Mouse (Mus musculus): Measurements from ENCODE around the gene Drosha.
"Not testable (repeated sequence)": the region's sequence is repeated elsewhere in the genome, so short reads cannot be mapped to it uniquely, and the experiment has no call there.

Drosha gene

GRCm38 (mm10) chr15:12931481-12931880 is 106.9 kb downstream of the Drosha start:
- no peak for DNase-seq (ENCODE audit: low spot score in 2 of 2)

GRCm38 (mm10) chr15:12936217-12936732 is 111.7 kb downstream of the Drosha start:
- no peak for DNase-seq (ENCODE audit: low spot score in 2 of 2)

- DNase-seq (ENCODE audit: low spot score in 2 of 2) = not testable (repeated sequence)
Observed at GRCm38 (mm10) chr15:12937326-12937725, 112.7 kb downstream of the Drosha start.

- no peak for DNase-seq (ENCODE audit: low spot score in 2 of 2)
Observed at GRCm38 (mm10) chr15:12941106-12941505, 116.5 kb downstream of the Drosha start.

DNA sequence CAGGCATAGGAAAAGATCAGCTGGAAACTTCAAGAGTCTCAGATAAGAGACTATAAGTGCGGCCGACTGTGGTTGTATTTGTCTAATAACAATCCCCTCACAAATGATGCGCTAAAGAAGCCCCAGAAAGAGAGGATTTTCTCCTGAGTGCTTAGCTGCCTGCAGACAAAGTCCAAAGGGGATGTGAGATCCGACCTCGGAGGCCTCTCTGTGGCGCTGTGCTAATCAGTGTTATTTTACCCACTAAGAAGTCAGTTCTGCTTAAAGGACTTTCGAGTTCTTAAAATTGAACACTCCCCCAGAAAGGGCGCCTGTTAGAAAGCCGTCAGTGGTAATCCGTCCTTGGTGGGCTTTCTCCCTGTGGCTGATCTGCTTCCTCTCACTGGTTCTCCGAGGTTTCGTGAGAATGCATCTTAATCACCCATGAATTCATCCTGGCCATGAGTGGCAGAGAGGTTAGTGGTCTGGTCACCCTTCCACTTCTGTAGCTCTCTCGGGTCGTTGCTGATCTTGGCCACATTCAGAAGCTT is 117.1 kb downstream of the Drosha start:
- no peak for DNase-seq (ENCODE audit: low spot score in 2 of 2)

DNA sequence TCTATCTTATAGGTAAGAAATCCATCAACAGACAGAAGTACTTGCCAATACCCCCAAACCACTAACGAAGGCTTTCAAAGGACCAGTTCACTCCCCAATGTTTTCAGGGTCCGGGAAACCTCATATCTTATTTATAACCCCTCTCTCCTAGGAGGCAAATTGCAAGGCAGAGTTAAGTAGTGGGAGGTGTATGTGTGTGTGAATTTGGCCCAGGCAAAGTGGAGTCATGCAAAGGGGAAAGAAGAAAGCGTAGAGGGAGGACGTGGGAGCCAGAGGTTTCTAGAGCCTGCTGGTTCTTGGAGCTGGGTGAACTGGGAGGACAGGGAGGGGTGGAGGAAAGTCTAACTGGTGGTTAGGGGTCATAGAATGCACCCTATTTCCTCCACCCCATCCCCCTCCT is 117.8 kb downstream of the Drosha start:
- DNase-seq (ENCODE audit: low spot score in 2 of 2) = no peak

DNA sequence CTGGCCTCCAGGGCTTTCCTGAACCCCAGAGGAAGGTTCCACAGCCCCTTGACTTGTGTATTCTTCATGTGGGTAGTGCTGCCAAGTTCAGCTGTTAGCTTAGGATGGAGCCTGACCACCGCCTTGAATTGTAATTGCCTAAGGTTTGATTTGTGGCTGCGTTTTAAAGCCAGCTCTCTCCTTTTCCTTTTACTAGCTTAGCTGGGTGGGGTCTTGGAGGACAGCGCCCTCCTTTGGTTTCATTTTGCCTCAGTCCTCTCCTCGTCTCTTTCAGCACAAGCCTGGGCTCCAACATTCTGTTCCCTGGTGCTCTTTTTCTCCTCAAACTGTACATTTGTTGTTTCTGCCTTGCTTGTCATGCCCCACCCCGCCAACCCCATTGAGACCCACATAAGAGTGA is 133.4 kb downstream of the Drosha start:
- DNase-seq (ENCODE audit: low spot score in 2 of 2) = no peak

GRCm38 (mm10) chr15:12962179-12962578 is 137.6 kb downstream of the Drosha start:
- no peak for DNase-seq (ENCODE audit: low spot score in 2 of 2)

DNA sequence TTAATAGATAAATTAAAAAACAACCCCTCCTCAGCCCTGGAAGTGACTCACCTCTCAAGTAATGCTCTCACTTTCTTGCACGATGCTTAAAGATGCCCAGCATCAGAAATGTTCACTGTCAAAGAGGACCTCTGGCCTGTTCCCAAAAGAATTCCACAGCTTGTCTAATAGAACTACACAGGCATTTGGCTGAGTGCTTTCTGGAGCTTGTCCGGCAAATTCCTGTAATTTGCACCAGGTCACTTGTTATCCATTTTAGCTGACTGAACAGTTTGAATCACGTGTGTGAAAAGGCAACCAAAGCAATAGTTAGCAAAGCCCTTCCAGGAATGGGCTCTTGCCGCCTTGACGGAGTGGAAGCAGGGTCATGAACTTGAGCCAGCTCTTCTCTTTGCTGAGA is 140.6 kb downstream of the Drosha start:
- DNase-seq (ENCODE audit: low spot score in 2 of 2) = no peak

- no peak for DNase-seq (ENCODE audit: low spot score in 2 of 2)
Observed at GRCm38 (mm10) chr15:12968815-12969214, 144.2 kb downstream of the Drosha start.

DNA sequence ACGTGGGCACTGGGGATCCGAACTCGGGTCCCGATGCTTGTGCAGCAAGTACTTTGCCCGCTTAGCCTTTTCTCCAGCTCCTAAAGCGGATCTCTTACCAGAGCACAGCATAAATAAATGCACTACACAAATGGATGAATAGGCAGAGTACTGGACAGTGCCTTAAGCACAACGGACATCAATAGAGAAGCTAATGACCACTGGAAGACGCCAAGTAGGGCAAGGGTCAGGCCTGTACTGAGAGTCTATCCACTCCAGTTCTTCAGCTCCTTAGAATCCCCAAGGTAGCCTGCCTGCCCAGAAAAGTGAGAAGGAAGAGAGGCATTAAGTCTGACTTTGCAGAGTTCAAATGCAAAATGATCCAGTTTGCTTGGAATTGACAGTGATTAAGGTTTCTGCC is 147.8 kb downstream of the Drosha start:
- DNase-seq (ENCODE audit: low spot score in 2 of 2) = no peak
